Mouse (Mus musculus) liver, embryonic 14.5 days (tissue): ENCODE measurements at regions not wholly inside any gene's neighbourhood (a gene's known extent, or its start where the extent isn't known, plus 50 kb on each side); places are given as distances from the start of the nearest gene placed in this dataset.

Experiments
- ATAC-seq: fragments of 200-750 bp; cut with Nextera tagmentation; 2 replicates; pipeline ENCODE4 v1.8.0; 2017; ENCODE audit warnings: moderate number of reproducible peaks, mild to moderate bottlenecking, moderate library complexity; ENCODE audit not compliant: insufficient read depth
- DNase-seq, 3 experiments: peaks; one replicate each; pipeline ENCODE4 v3.0.0-alpha.2; 2012 to 2013; ENCODE audit warnings: low read depth in 3 of 3, low spot score in 3 of 3
- H3K27ac ChIP-seq: fragments of 300-500 bp; sonication (generic); 2 replicates; pipeline ENCODE4 v1.5.1; 2014; ENCODE audit warnings: moderate library complexity, mild to moderate bottlenecking, control low read depth, inconsistent platforms
- H3K27me3 ChIP-seq: fragments of 300-500 bp; sonication (generic); 2 replicates; pipeline ENCODE4 v1.6.1; 2014; ENCODE audit warnings: mild to moderate bottlenecking, low read length, moderate library complexity; ENCODE audit not compliant: control insufficient read depth, insufficient read depth
- H3K36me3 ChIP-seq: fragments of 300-500 bp; sonication (generic); replicated peaks from 2 replicates; pipeline ENCODE4 v1.6.1; 2014; ENCODE audit warnings: low read depth; ENCODE audit not compliant: control insufficient read depth, insufficient read depth
- H3K4me1 ChIP-seq, 2 experiments: fragments of 200-500 bp in 1 of 2; fragments of 300-500 bp in 1 of 2; sonication (generic) in 1 of 2; replicated peaks; 2 replicates each; pipeline ENCODE4 v1.6.1; 2012 to 2014; ENCODE audit warnings: antibody characterized with exemption in 1 of 2, inconsistent platforms in 1 of 2, low read length in 1 of 2; ENCODE audit not compliant: control insufficient read depth in 2 of 2, insufficient read depth in 2 of 2
- H3K4me2 ChIP-seq: fragments of 300-500 bp; sonication (generic); 2 replicates; pipeline ENCODE4 v1.6.1; 2014; ENCODE audit warnings: low read depth, mild to moderate bottlenecking, control low read depth, moderate library complexity
- H3K4me3 ChIP-seq, 2 experiments: fragments of 200-500 bp in 1 of 2; fragments of 300-500 bp in 1 of 2; sonication (generic) in 1 of 2; 2 replicates each; pipeline ENCODE4 v1.5.1; 2012 to 2014; ENCODE audit warnings: low read depth in 2 of 2, low read length in 2 of 2, mild to moderate bottlenecking in 2 of 2, control low read depth in 1 of 2, inconsistent platforms in 1 of 2, moderate library complexity in 1 of 2; ENCODE audit not compliant: insufficient read depth in 1 of 2
- H3K9ac ChIP-seq: fragments of 300-500 bp; sonication (generic); replicated peaks from 2 replicates; pipeline ENCODE4 v1.6.1; 2014; ENCODE audit warnings: mild to moderate bottlenecking, control low read depth, moderate library complexity
- H3K9me3 ChIP-seq: fragments of 300-500 bp; sonication (generic); 2 replicates; pipeline ENCODE4 v1.6.1; 2016; ENCODE audit warnings: low read length, mixed read lengths; ENCODE audit not compliant: control insufficient read depth
- CTCF ChIP-seq: IDR thresholded peaks from 2 replicates; pipeline ENCODE4 v1.5.1; 2016; ENCODE audit warnings: antibody characterized with exemption, low read depth, control low read depth
- EP300 ChIP-seq: IDR thresholded peaks from 2 replicates; pipeline ENCODE4 v1.6.1; 2016; ENCODE audit warnings: antibody characterized with exemption, low read depth
- WGBS: fragments of 180-500 bp; shearing (Covaris S2); extraction: QIAGEN DNeasy Blood & Tissue Kit; methylation state at CpG from one replicate; pipeline ENCODE4 v1.1.7; 2014; ENCODE audit not compliant: insufficient replicate concordance; 5-methylcytosine and 5-hydroxymethylcytosine counted together

- no peaks in the 10 kb centered on the region for H3K4me1 ChIP-seq
- 60% methylated on average over 8 of the region's 8 CpGs for whole genome bisulfite sequencing
- H3K4me2 ChIP-seq, result no peak overlapping the region
- H3K27me3 ChIP-seq, result no peaks in the 10 kb centered on the region
- no peak for TF ChIP-seq EP300
- no peak for TF ChIP-seq CTCF
- H3K27ac ChIP-seq, result no peak overlapping the region
- H3K9ac ChIP-seq, result no peak overlapping the region
- ATAC-seq (no peak), DNase-seq (no peak)
- no peaks in the 10 kb centered on the region for H3K36me3 ChIP-seq
- H3K4me3 ChIP-seq, result no peak overlapping the region
- H3K9me3 ChIP-seq, result no peaks in the 10 kb centered on the region
Measured at GRCm38 (mm10) chr17:51477404-51477803, 298.3 kb upstream of the Tbc1d5 start.

- H3K4me2 ChIP-seq, result no peak overlapping the region
- no peak overlapping the region for H3K9ac ChIP-seq
- no peak overlapping the region for H3K4me3 ChIP-seq
- 61% methylated on average over 5 of the region's 5 CpGs for WGBS
- H3K4me1 ChIP-seq, result no peaks in the 10 kb centered on the region
- no peaks in the 10 kb centered on the region for H3K27me3 ChIP-seq
- H3K9me3 ChIP-seq, result no peaks in the 10 kb centered on the region
- DNase-seq, result no peak
- H3K36me3 ChIP-seq, result no peaks in the 10 kb centered on the region
- H3K27ac ChIP-seq, result no peak overlapping the region
- no peak for ATAC-seq
- TF ChIP-seq CTCF (no peak), EP300 (no peak)
Measured at GRCm38 (mm10) chr17:51462137-51462880, 283.2 kb upstream of the Tbc1d5 start.

DNA sequence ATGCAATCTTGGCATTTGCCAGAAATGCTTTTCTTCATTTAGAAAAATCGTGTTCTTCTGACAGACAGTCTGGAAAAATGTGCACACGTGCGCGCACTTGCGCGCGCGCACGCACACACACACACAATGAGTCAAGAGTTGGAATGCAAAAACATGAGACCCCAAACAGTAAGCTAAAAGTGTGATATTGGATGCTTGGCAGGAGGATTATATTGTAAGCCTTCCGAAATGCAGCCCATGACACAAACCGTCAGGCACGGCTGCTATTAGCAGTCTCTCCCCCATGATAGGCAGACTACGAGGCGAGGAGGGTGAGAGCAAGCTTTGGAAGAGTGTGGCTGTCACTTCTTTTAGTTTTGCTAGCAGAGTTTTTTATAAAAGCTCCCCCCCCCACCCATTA, 282.1 kb upstream of the Tbc1d5 start:
- no peaks in the 10 kb centered on the region for H3K36me3 ChIP-seq
- no peak for DNase-seq
- no peaks in the 10 kb centered on the region for H3K4me1 ChIP-seq
- TF ChIP-seq CTCF (no peak), EP300 (no peak)
- H3K4me3 ChIP-seq, result no peak overlapping the region
- H3K27ac ChIP-seq, result no peak overlapping the region
- H3K4me2 ChIP-seq, result no peak overlapping the region
- no peak for ATAC-seq
- WGBS, result 83% methylated on average over 14 of the region's 14 CpGs
- H3K27me3 ChIP-seq, result no peaks in the 10 kb centered on the region
- no peak overlapping the region for H3K9ac ChIP-seq
- H3K9me3 ChIP-seq, result no peaks in the 10 kb centered on the region

GRCm38 (mm10) chr17:51459119-51459518, 280.0 kb upstream of the Tbc1d5 start:
- no peak overlapping the region for H3K4me3 ChIP-seq
- H3K36me3 ChIP-seq, result no peaks in the 10 kb centered on the region
- no peak for DNase-seq
- H3K4me1 ChIP-seq, result no peaks in the 10 kb centered on the region
- no peaks in the 10 kb centered on the region for H3K9me3 ChIP-seq
- H3K4me2 ChIP-seq, result no peak overlapping the region
- no peak overlapping the region for H3K9ac ChIP-seq
- no peaks in the 10 kb centered on the region for H3K27me3 ChIP-seq
- no peak for ATAC-seq
- WGBS, result 48% methylated on average over 1 of the region's 1 CpGs
- no peak for TF ChIP-seq EP300
- TF ChIP-seq CTCF, result no peak
- H3K27ac ChIP-seq, result no peak overlapping the region

- H3K4me1 ChIP-seq, result no peaks in the 10 kb centered on the region
- TF ChIP-seq EP300 (no peak), CTCF (no peak)
- DNase-seq, result no peak
Measured at GRCm38 (mm10) chr17:51415746-51416145, 236.6 kb upstream of the Tbc1d5 start.

More at GRCm38 (mm10) chr17:51415746-51416145, 236.6 kb upstream of the Tbc1d5 start:
- no peak overlapping the region for H3K4me3 ChIP-seq
- H3K36me3 ChIP-seq, result no peaks in the 10 kb centered on the region
- H3K27me3 ChIP-seq, result no peaks in the 10 kb centered on the region
- no peaks in the 10 kb centered on the region for H3K9me3 ChIP-seq
- H3K27ac ChIP-seq, result no peak overlapping the region
- no peak for ATAC-seq
- 78% methylated on average over 6 of the region's 6 CpGs for WGBS
- H3K4me2 ChIP-seq, result no peak overlapping the region
- no peak overlapping the region for H3K9ac ChIP-seq
